Mouse (Mus musculus): Measurements from ENCODE around the gene Bcl2l13. TPM values are rescaled to one million over a fixed set of nuclear protein-coding genes. Genes with fewer than 3 reads are reported as not detected.
"Not testable (repeated sequence)": the region's sequence is repeated elsewhere in the genome, so short reads cannot be mapped to it uniquely, and the experiment has no call there.

Gene Bcl2l13
- polyA plus RNA-seq, 1 experiment = 68.8 TPM

- no peak overlapping the region for H3K4me3 ChIP-seq (ENCODE audit: insufficient read depth, low read depth, low read length)
- no peak overlapping the region for H3K27ac ChIP-seq (replicated peaks; ENCODE audit: low read depth, low read length)
- peaks cover 11% of the 10 kb centered on the region for H3K4me1 ChIP-seq (ENCODE audit: control insufficient read depth, insufficient read depth, insufficient read length, low read length)
These were observed 15.9 kb upstream of the Bcl2l13 start for GRCm38 (mm10) chr6:120820144-120820543.

DNA sequence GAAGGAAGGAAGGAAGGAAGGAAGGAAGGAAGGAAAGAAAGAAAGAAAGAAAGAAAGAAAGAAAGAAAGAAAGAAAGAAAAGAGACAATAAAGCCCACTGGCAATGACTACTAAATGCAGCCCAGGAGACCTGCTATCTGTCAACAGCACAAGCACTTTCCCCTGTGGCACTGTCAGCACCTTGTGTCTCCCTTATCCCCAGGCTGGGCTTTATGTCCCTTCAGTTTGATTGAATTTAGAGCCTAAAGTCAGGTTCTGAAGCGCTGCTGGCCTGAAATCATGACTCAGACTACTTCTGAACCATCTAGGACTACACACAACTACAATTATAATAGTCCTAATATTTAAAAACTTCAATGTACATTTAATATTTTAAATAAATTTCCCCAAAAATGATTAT lies 15.1 kb upstream of the Bcl2l13 start:
- Histone ChIP-seq H3K4me3 (ENCODE audit: insufficient read depth, low read depth, low read length) (peak overlapping the region; percentile 57), H3K27ac (replicated peaks; ENCODE audit: low read depth, low read length) (no peak overlapping the region), H3K4me1 (ENCODE audit: control insufficient read depth, insufficient read depth, insufficient read length, low read length) (peaks cover 11% of the 10 kb centered on the region)

DNA sequence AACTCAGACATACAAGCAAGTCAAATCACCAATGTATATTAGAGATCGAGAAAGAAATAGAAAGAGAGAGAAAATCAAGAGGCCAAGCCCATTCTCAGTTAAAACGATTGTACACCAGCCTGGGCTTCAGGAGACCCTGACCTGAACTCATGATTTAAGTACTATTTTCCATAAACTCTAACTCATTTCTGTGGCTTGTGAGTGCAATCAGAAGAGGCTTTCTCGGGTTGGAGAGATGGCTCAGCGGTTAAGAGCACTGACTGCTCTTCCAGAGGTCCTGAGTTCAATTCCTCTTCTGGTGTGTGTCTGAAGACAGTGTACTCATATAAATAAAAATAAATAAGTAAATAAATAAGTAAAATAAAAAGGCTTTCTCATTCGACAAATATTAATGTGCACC lies 14.3 kb upstream of the Bcl2l13 start:
- Histone ChIP-seq H3K27ac (replicated peaks; ENCODE audit: low read depth, low read length) (no peak overlapping the region), H3K4me1 (ENCODE audit: control insufficient read depth, insufficient read depth, insufficient read length, low read length) (peaks cover 11% of the 10 kb centered on the region), H3K4me3 (ENCODE audit: insufficient read depth, low read depth, low read length) (peak overlapping the region; percentile 79)

DNA sequence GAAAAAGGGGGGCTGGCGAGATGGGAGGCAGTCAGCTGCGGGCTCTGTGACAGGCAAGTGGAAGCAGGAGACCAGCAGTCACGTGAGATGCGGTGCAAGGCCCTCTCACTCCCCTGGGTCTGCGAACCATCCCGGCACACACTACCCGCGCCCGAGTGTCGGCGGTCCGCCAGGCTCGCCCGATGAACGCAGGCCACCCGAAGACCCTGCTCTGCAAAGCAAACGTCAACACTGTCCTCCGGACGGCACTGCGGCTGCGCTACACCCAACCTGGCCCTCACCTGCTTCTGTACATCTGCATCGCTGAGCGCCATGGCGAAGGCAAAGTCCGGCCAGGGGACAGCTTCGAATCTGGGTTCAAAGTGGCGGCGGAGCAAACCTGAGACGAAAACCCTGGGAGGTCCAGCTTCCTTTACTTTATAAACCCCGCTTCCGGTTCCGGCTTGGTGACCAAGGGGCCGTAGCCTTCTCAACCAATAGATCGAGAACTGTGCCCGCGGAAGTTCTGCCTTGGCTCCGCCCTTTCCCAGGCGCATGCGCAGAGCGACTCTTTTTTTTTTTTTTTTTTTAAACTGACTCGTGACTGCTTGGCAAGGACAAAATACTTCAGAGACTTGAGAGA lies 13.6 kb upstream of the Bcl2l13 start, which contains the start of gene Atp6v1e1:
Gene Atp6v1e1, minus strand, starts transcription at position 487 of the 622 bp plus-strand sequence.
- H3K4me3 ChIP-seq (ENCODE audit: insufficient read depth, low read depth, low read length) = peak within 1 kb of the TSS; percentile 79
- H3K27ac ChIP-seq (replicated peaks; ENCODE audit: low read depth, low read length) = peak within 1 kb of the TSS; percentile 79

GRCm38 (mm10) chr6:120822937-120823614 lies 12.9 kb upstream of the Bcl2l13 start:
- Histone ChIP-seq H3K27ac (replicated peaks; ENCODE audit: low read depth, low read length) (peak overlapping the region; percentile 69), H3K4me1 (ENCODE audit: control insufficient read depth, insufficient read depth, insufficient read length, low read length) (peaks cover 11% of the 10 kb centered on the region), H3K4me3 (ENCODE audit: insufficient read depth, low read depth, low read length) (peak overlapping the region; percentile 4; the same call in 1 of the 2 replicates)

More for the DNA sequence above, 13.6 kb upstream of the Bcl2l13 start, which contains the start of gene Atp6v1e1:
- peaks cover 11% of the 10 kb centered on the region for H3K4me1 ChIP-seq (ENCODE audit: control insufficient read depth, insufficient read depth, insufficient read length, low read length)

DNA sequence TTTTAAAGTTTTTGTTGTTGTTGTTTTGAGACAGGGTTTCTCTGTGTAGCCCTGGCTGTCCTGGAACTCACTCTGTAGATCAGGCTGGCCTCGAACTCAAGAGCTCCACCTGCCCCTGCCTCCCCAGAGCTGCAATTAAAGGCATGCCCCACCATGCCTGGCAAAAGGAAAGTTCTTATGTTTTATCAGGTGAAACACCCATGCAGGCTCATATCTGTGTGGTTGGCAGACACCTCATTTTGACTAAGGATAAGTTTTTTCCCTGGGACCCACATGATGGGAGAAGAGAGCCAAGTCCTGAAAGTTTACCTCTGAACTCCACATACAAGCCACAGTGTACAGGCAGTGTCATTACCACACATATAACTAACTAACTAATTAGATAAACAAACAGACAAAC lies 6.0 kb upstream of the Bcl2l13 start:
- Histone ChIP-seq H3K27ac (replicated peaks; ENCODE audit: low read depth, low read length) (no peak overlapping the region), H3K4me3 (ENCODE audit: insufficient read depth, low read depth, low read length) (no peak overlapping the region), H3K4me1 (ENCODE audit: control insufficient read depth, insufficient read depth, insufficient read length, low read length) (no peaks in the 10 kb centered on the region)

DNA sequence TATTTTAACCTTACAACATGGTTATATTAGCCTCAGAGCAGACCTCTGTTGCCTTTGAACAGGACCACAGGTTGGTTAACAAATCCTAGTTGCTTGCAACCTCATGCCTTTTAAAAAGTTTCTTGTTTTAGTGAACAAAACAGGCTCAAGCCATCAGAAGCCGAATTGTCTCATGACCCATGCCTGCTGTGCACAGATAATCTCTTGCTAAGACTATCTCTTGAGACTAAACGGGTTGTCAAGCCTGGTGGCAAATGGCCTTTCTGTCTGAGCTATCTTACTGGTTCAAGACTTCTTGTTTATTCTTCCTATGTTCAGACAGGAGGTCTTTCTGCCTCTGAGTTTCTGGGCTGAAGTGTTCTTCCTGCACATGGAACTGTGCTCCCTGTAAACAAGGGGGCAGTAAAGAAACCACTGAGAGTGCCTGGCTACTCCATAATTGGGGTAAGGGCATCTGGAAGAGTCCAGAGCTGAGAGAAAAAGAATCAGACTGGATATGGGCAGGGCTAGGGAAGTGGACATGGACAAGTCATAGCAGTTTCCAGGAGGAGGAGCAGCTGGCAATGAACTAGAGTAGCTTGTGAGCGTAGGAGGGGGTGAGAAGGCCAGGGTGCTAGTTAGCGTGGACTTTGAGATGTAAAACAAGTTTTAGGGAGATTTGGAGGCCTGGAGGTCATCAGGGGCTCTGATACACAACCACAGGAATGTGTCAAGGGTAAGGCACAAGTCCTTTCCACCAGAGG lies 5.0 kb upstream of the Bcl2l13 start:
- H3K4me3 ChIP-seq (ENCODE audit: insufficient read depth, low read depth, low read length) = no peak overlapping the region
- no peak overlapping the region for H3K27ac ChIP-seq (replicated peaks; ENCODE audit: low read depth, low read length)
- H3K4me1 ChIP-seq (ENCODE audit: control insufficient read depth, insufficient read depth, insufficient read length, low read length) = no peaks in the 10 kb centered on the region

DNA sequence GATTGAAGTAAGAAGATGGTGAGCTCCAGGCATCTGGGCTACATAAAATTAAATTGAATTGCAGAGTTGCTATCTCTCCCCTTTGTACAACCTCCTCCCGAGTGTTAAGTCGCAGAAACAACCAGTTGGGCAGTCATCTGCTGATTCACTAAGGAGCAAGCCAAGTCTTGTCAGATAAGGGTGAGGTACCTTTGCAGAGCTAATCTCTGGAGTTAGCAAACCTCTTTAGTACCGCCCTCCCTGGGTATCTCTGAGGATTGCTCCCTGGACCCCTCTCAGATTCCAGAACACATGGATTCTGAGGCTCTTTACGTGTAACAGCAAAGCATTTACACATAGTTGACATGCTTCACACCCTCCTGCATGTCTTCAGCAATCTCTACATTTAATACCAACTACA lies 3.9 kb upstream of the Bcl2l13 start:
- Histone ChIP-seq H3K27ac (replicated peaks; ENCODE audit: low read depth, low read length) (no peak overlapping the region), H3K4me1 (ENCODE audit: control insufficient read depth, insufficient read depth, insufficient read length, low read length) (no peaks in the 10 kb centered on the region), H3K4me3 (ENCODE audit: insufficient read depth, low read depth, low read length) (no peak overlapping the region)

GRCm38 (mm10) chr6:120834766-120835321 lies 1.2 kb upstream of the Bcl2l13 start:
- H3K4me1 ChIP-seq (ENCODE audit: control insufficient read depth, insufficient read depth, insufficient read length, low read length) = peaks cover 5% of the 10 kb centered on the region; the same call in 1 of the 2 replicates
- no peak overlapping the region for H3K27ac ChIP-seq (replicated peaks; ENCODE audit: low read depth, low read length)
- H3K4me3 ChIP-seq (ENCODE audit: insufficient read depth, low read depth, low read length) = no peak overlapping the region

- H3K4me3 ChIP-seq (ENCODE audit: insufficient read depth, low read depth, low read length) = peak overlapping the region; percentile 82
- peak overlapping the region; percentile 95 for H3K27ac ChIP-seq (replicated peaks; ENCODE audit: low read depth, low read length)
- H3K4me1 ChIP-seq (ENCODE audit: control insufficient read depth, insufficient read depth, insufficient read length, low read length) = peaks cover 5% of the 10 kb centered on the region; the same call in 1 of the 2 replicates
These were observed 558 bp downstream of the Bcl2l13 start for GRCm38 (mm10) chr6:120836389-120837151.

- Histone ChIP-seq H3K27ac (replicated peaks; ENCODE audit: low read depth, low read length) (peak overlapping the region; percentile 95), H3K4me3 (ENCODE audit: insufficient read depth, low read depth, low read length) (peak overlapping the region; percentile 82), H3K4me1 (ENCODE audit: control insufficient read depth, insufficient read depth, insufficient read length, low read length) (peaks cover 5% of the 10 kb centered on the region; the same call in 1 of the 2 replicates)
These were observed 1.1 kb downstream of the Bcl2l13 start for GRCm38 (mm10) chr6:120837152-120837530.

- H3K4me3 ChIP-seq (ENCODE audit: insufficient read depth, low read depth, low read length) = no peak overlapping the region
- H3K4me1 ChIP-seq (ENCODE audit: control insufficient read depth, insufficient read depth, insufficient read length, low read length) = peaks cover 7% of the 10 kb centered on the region; the same call in 1 of the 2 replicates
- peak overlapping the region; percentile 83 for H3K27ac ChIP-seq (replicated peaks; ENCODE audit: low read depth, low read length)
These were observed 4.2 kb downstream of the Bcl2l13 start for GRCm38 (mm10) chr6:120840258-120840657.

GRCm38 (mm10) chr6:120841754-120842153 lies 5.7 kb downstream of the Bcl2l13 start:
- Histone ChIP-seq H3K4me1 (ENCODE audit: control insufficient read depth, insufficient read depth, insufficient read length, low read length) (peaks cover 7% of the 10 kb centered on the region; the same call in 1 of the 2 replicates), H3K4me3 (ENCODE audit: insufficient read depth, low read depth, low read length) (no peak overlapping the region), H3K27ac (replicated peaks; ENCODE audit: low read depth, low read length) (peak overlapping the region; percentile 66)

GRCm38 (mm10) chr6:120850720-120851119 lies 14.7 kb downstream of the Bcl2l13 start:
- not testable (repeated sequence) for H3K4me1 ChIP-seq (ENCODE audit: control insufficient read depth, insufficient read depth, insufficient read length, low read length); H3K4me3 ChIP-seq (ENCODE audit: insufficient read depth, low read depth, low read length); H3K27ac ChIP-seq (replicated peaks; ENCODE audit: low read depth, low read length)
